Mouse (Mus musculus): Measurements from ENCODE around the gene Acss3. TPM values are rescaled to one million over a fixed set of nuclear protein-coding genes. Genes with fewer than 3 reads are reported as not detected.

Acss3 gene
- polyA plus RNA-seq, 1 experiment = 0.07 TPM

- no peak for TF ChIP-seq POLR2A (IDR thresholded peaks at IDR 0.05; ENCODE audit: low read depth, low read length)
- TF ChIP-seq CTCF (IDR thresholded peaks at IDR 0.05; ENCODE audit: extremely low read depth, insufficient read depth, insufficient read length, insufficient replicate concordance) = no peak
- Histone ChIP-seq H3K27ac (ENCODE audit: insufficient read depth, low read length) (no peak overlapping the region), H3K4me1 (ENCODE audit: control insufficient read depth, insufficient read depth, insufficient read length) (no peaks in the 10 kb centered on the region), H3K36me3 (ENCODE audit: control insufficient read depth, insufficient read depth, low read length) (no peaks in the 10 kb centered on the region), H3K27me3 (ENCODE audit: control insufficient read depth, insufficient read depth, low read length) (no peaks in the 10 kb centered on the region), H3K4me3 (ENCODE audit: extremely low read depth, insufficient read depth, insufficient read length) (no peak overlapping the region)
- WGBS = 24% methylated on average over 9 of the region's 9 CpGs
- DNase-seq (ENCODE audit: low read depth in 1 of 2, low spot score in 2 of 2) = no peak
These were observed 532 bp downstream of the Acss3 start for GRCm38 (mm10) chr10:107122744-107123528.

- Histone ChIP-seq H3K27ac (ENCODE audit: insufficient read depth, low read length) (no peak overlapping the region), H3K4me1 (ENCODE audit: control insufficient read depth, insufficient read depth, insufficient read length) (no peaks in the 10 kb centered on the region), H3K36me3 (ENCODE audit: control insufficient read depth, insufficient read depth, low read length) (no peaks in the 10 kb centered on the region), H3K27me3 (ENCODE audit: control insufficient read depth, insufficient read depth, low read length) (no peaks in the 10 kb centered on the region), H3K4me3 (ENCODE audit: extremely low read depth, insufficient read depth, insufficient read length) (no peak overlapping the region)
- TF ChIP-seq CTCF (IDR thresholded peaks at IDR 0.05; ENCODE audit: extremely low read depth, insufficient read depth, insufficient read length, insufficient replicate concordance) (no peak), POLR2A (IDR thresholded peaks at IDR 0.05; ENCODE audit: low read depth, low read length) (no peak)
- DNase-seq (ENCODE audit: low read depth in 1 of 2, low spot score in 2 of 2) = no peak
- whole genome bisulfite sequencing = 97% methylated on average over 9 of the region's 9 CpGs
These were observed 2.2 kb downstream of the Acss3 start for GRCm38 (mm10) chr10:107121301-107121700.

GRCm38 (mm10) chr10:107119135-107119534 is 4.3 kb downstream of the Acss3 start:
- no peaks in the 10 kb centered on the region for H3K27me3 ChIP-seq (ENCODE audit: control insufficient read depth, insufficient read depth, low read length)
- H3K4me1 ChIP-seq (ENCODE audit: control insufficient read depth, insufficient read depth, insufficient read length) = no peaks in the 10 kb centered on the region
- no peak for DNase-seq (ENCODE audit: low read depth in 1 of 2, low spot score in 2 of 2)
- no peak overlapping the region for H3K4me3 ChIP-seq (ENCODE audit: extremely low read depth, insufficient read depth, insufficient read length)
- no peak overlapping the region for H3K27ac ChIP-seq (ENCODE audit: insufficient read depth, low read length)
- TF ChIP-seq POLR2A (IDR thresholded peaks at IDR 0.05; ENCODE audit: low read depth, low read length) = no peak
- 84% methylated on average over 2 of the region's 2 CpGs for WGBS
- H3K36me3 ChIP-seq (ENCODE audit: control insufficient read depth, insufficient read depth, low read length) = no peaks in the 10 kb centered on the region

- Histone ChIP-seq H3K36me3 (ENCODE audit: control insufficient read depth, insufficient read depth, low read length) (no peaks in the 10 kb centered on the region), H3K27ac (ENCODE audit: insufficient read depth, low read length) (no peak overlapping the region), H3K4me1 (ENCODE audit: control insufficient read depth, insufficient read depth, insufficient read length) (no peaks in the 10 kb centered on the region), H3K4me3 (ENCODE audit: extremely low read depth, insufficient read depth, insufficient read length) (no peak overlapping the region), H3K27me3 (ENCODE audit: control insufficient read depth, insufficient read depth, low read length) (no peaks in the 10 kb centered on the region)
- no peak for DNase-seq (ENCODE audit: low read depth in 1 of 2, low spot score in 2 of 2)
- TF ChIP-seq CTCF (IDR thresholded peaks at IDR 0.05; ENCODE audit: extremely low read depth, insufficient read depth, insufficient read length, insufficient replicate concordance) (no peak), POLR2A (IDR thresholded peaks at IDR 0.05; ENCODE audit: low read depth, low read length) (no peak)
- 73% methylated on average over 4 of the region's 4 CpGs for WGBS
These were observed 6.7 kb downstream of the Acss3 start for GRCm38 (mm10) chr10:107116709-107117267.

GRCm38 (mm10) chr10:107115930-107116642 is 7.4 kb downstream of the Acss3 start:
- WGBS = 53% methylated on average over 1 of the region's 1 CpGs
- Histone ChIP-seq H3K27ac (ENCODE audit: insufficient read depth, low read length) (no peak overlapping the region), H3K27me3 (ENCODE audit: control insufficient read depth, insufficient read depth, low read length) (no peaks in the 10 kb centered on the region), H3K36me3 (ENCODE audit: control insufficient read depth, insufficient read depth, low read length) (no peaks in the 10 kb centered on the region), H3K4me3 (ENCODE audit: extremely low read depth, insufficient read depth, insufficient read length) (no peak overlapping the region), H3K4me1 (ENCODE audit: control insufficient read depth, insufficient read depth, insufficient read length) (no peaks in the 10 kb centered on the region)
- TF ChIP-seq CTCF (IDR thresholded peaks at IDR 0.05; ENCODE audit: extremely low read depth, insufficient read depth, insufficient read length, insufficient replicate concordance) (no peak), POLR2A (IDR thresholded peaks at IDR 0.05; ENCODE audit: low read depth, low read length) (no peak)
- DNase-seq (ENCODE audit: low read depth in 1 of 2, low spot score in 2 of 2) = no peak

GRCm38 (mm10) chr10:107115121-107115520 is 8.3 kb downstream of the Acss3 start:
- no peak for TF ChIP-seq POLR2A (IDR thresholded peaks at IDR 0.05; ENCODE audit: low read depth, low read length)
- TF ChIP-seq CTCF (IDR thresholded peaks at IDR 0.05; ENCODE audit: extremely low read depth, insufficient read depth, insufficient read length, insufficient replicate concordance) = no peak
- 51% methylated on average over 1 of the region's 1 CpGs for WGBS
- Histone ChIP-seq H3K27ac (ENCODE audit: insufficient read depth, low read length) (no peak overlapping the region), H3K36me3 (ENCODE audit: control insufficient read depth, insufficient read depth, low read length) (no peaks in the 10 kb centered on the region), H3K27me3 (ENCODE audit: control insufficient read depth, insufficient read depth, low read length) (no peaks in the 10 kb centered on the region), H3K4me1 (ENCODE audit: control insufficient read depth, insufficient read depth, insufficient read length) (no peaks in the 10 kb centered on the region), H3K4me3 (ENCODE audit: extremely low read depth, insufficient read depth, insufficient read length) (no peak overlapping the region)
- DNase-seq (ENCODE audit: low read depth in 1 of 2, low spot score in 2 of 2) = no peak
